Mouse (Mus musculus) myocyte (in vitro differentiated cells): Measurements from ENCODE around the gene Kcnd2. TPM values are rescaled to one million over a fixed set of nuclear protein-coding genes. Genes with fewer than 3 reads are reported as not detected.

ENCODE experiments used
- H3K27me3 ChIP-seq: one replicate; pipeline ENCODE4 v1.6.1; 2011; ENCODE audit not compliant: control insufficient read depth, insufficient read depth, insufficient read length
- H3K36me3 ChIP-seq: one replicate; pipeline ENCODE4 v1.6.1; 2011; ENCODE audit not compliant: control insufficient read depth, insufficient read depth
- H3K4me2 ChIP-seq: one replicate; pipeline ENCODE4 v1.6.1; 2011; ENCODE audit warnings: low read depth, control low read depth
- H3K4me3 ChIP-seq: one replicate; pipeline ENCODE4 v1.5.1; 2011; ENCODE audit warnings: mild to moderate bottlenecking, control low read depth, moderate library complexity
- H3K79me2 ChIP-seq: one replicate; pipeline ENCODE4 v1.6.1; 2011; ENCODE audit not compliant: control insufficient read depth, insufficient read depth
- H3ac ChIP-seq: one replicate; pipeline ENCODE4 v1.6.1; 2011; ENCODE audit not compliant: control insufficient read depth, insufficient read length
- CEBPB ChIP-seq: IDR thresholded peaks from 2 replicates; pipeline ENCODE4 v1.6.1; 2011; ENCODE audit warnings: mild to moderate bottlenecking, moderate library complexity; ENCODE audit not compliant: poor library complexity, insufficient read depth, severe bottlenecking
- E2F4 ChIP-seq: IDR thresholded peaks from one replicate; pipeline ENCODE4 v1.6.1; 2011; ENCODE audit warnings: mild to moderate bottlenecking, control low read depth, moderate library complexity; ENCODE audit not compliant: insufficient read depth
- MAX ChIP-seq: IDR thresholded peaks from one replicate; pipeline ENCODE4 v1.6.1; 2011; ENCODE audit warnings: low read depth, mild to moderate bottlenecking, control low read depth
- MYOD1 ChIP-seq, 3 experiments: IDR thresholded peaks; one replicate each; pipeline ENCODE4 v1.6.1; 2011; ENCODE audit warnings: control low read depth in 2 of 3, low read depth in 2 of 3, mild to moderate bottlenecking in 2 of 3, moderate library complexity in 1 of 3; ENCODE audit not compliant: insufficient read length in 2 of 3, control insufficient read depth in 1 of 3
- MYOG ChIP-seq, 3 experiments: IDR thresholded peaks; one replicate each; pipeline ENCODE4 v1.6.1; 2011; ENCODE audit warnings: control low read depth in 2 of 3, low read depth in 2 of 3, mild to moderate bottlenecking in 2 of 3; ENCODE audit not compliant: insufficient read length in 2 of 3, control insufficient read depth in 1 of 3, insufficient read depth in 1 of 3
- POLR2A ChIP-seq: IDR thresholded peaks from one replicate; pipeline ENCODE4 v1.6.1; 2011; ENCODE audit warnings: low read depth, mild to moderate bottlenecking, control low read depth, moderate library complexity; ENCODE audit not compliant: insufficient read length
- POLR2AphosphoS2 ChIP-seq: IDR thresholded peaks from one replicate; pipeline ENCODE4 v1.6.1; 2011; ENCODE audit warnings: low read depth, control low read depth; ENCODE audit not compliant: insufficient read length
- REST ChIP-seq: IDR thresholded peaks from one replicate; pipeline ENCODE4 v1.6.1; 2011; ENCODE audit warnings: mild to moderate bottlenecking, control low read depth, moderate library complexity; ENCODE audit not compliant: insufficient read depth, insufficient read length
- SRF ChIP-seq: IDR thresholded peaks from one replicate; pipeline ENCODE4 v1.6.1; 2011; ENCODE audit warnings: low read depth; ENCODE audit not compliant: control insufficient read depth, insufficient read length
- TCF12 ChIP-seq: IDR thresholded peaks from one replicate; pipeline ENCODE4 v1.6.1; 2011; ENCODE audit warnings: mild to moderate bottlenecking, control low read depth; ENCODE audit not compliant: poor library complexity, insufficient read depth, severe bottlenecking
- TCF3 ChIP-seq: IDR thresholded peaks from one replicate; pipeline ENCODE4 v1.6.1; 2011; ENCODE audit warnings: low read depth, control low read depth; ENCODE audit not compliant: insufficient read length
- USF1 ChIP-seq: IDR thresholded peaks from one replicate; pipeline ENCODE4 v1.6.1; 2011; ENCODE audit warnings: low read depth, mild to moderate bottlenecking, control low read depth, moderate library complexity
- polyA plus RNA-seq: library from polyadenylated mRNA; unstranded; fragments of >200 nt; fragmentation: generic; extraction: Trizol; gene quantifications from one replicate; pipeline ENCODE4 v1.2.1, GENCODE M21; 2012; ENCODE audit warnings: missing spikeins

Gene Kcnd2
- polyA plus RNA-seq, 1 experiment, result not detected

DNA sequence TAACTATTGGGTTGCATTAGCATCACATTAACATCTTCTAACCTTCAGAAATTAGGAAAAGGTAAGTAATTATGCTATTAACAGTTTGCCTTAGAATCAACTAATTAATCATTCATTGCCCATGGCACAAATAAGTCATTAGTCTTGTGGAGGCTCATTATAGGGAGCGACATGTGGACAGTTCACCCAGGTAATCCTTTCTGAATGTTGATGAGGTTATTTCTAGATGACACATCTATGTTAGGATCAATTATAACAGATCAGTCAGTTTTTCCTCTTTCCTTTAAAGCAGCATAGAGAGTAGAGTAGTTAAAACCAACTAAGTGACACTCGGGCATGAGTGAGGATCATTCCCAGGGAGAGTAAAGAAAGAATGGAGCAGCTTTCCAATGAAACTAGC is 267.4 kb downstream of the Kcnd2 start:
- Histone ChIP-seq H3ac (no peak overlapping the region), H3K4me3 (no peak overlapping the region), H3K4me2 (no peak overlapping the region), H3K79me2 (no peaks in the 10 kb centered on the region), H3K27me3 (no peaks in the 10 kb centered on the region), H3K36me3 (no peaks in the 10 kb centered on the region)
- no peak for TF ChIP-seq E2F4

DNA sequence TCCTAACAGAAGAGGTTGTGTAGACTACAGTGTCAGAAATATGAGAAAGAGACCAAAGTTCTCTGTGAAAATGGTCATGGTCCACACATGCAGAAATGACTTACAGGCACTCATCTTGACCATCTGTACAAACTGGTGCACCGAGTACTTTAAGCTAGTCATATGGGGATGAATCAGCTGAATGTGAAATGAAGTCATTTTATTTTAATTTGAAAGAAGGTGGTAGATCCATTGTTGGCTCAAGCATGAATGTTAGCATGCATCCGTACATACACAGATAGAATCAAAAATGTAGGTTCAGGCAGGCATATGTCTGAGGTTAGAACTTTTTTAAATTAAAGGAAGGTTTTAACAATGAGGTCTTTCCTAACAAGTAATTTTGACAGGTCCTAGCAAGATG is 273.2 kb downstream of the Kcnd2 start:
- Histone ChIP-seq H3K79me2 (no peaks in the 10 kb centered on the region), H3K4me2 (no peak overlapping the region), H3K27me3 (no peaks in the 10 kb centered on the region), H3K4me3 (no peak overlapping the region), H3K36me3 (no peaks in the 10 kb centered on the region), H3ac (no peak overlapping the region)
- TF ChIP-seq MYOG (IDR thresholded peaks at IDR 0.05; ENCODE audit: control insufficient read depth in 1 of 3, insufficient read depth in 1 of 3, insufficient read length in 2 of 3, low read depth in 2 of 3) (no peak), POLR2AphosphoS2 (no peak)

DNA sequence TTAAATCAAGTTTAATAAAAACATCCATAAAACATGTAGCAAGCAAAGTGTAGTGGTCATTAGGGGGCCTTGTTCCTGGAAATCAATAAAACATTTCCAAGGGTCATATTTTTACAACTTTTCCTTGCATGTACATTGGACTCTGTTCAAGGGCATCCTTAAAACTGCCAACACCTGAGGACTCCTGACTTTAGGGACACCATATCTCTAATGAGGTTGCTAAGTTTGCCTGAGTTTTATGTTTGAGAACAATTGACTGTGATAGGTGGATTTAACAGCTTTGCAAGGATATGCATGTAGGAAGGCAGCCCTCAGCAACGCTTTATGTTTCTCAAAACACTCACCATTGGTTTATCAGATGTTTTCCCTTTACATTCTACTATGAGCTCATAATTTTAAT is 287.6 kb downstream of the Kcnd2 start:
- H3K4me3 ChIP-seq, result no peak overlapping the region
- H3K36me3 ChIP-seq, result no peaks in the 10 kb centered on the region
- H3K79me2 ChIP-seq, result no peaks in the 10 kb centered on the region
- H3K4me2 ChIP-seq, result no peak overlapping the region
- H3ac ChIP-seq, result no peak overlapping the region
- no peaks in the 10 kb centered on the region for H3K27me3 ChIP-seq
- no peak for TF ChIP-seq TCF3
- no peak for TF ChIP-seq E2F4
- no peak for TF ChIP-seq POLR2A
- TF ChIP-seq TCF12, result no peak
- no peak for TF ChIP-seq MYOG (IDR thresholded peaks at IDR 0.05; ENCODE audit: control insufficient read depth in 1 of 3, insufficient read depth in 1 of 3, insufficient read length in 2 of 3, low read depth in 2 of 3)
- TF ChIP-seq SRF, result no peak
- TF ChIP-seq MYOD1 (IDR thresholded peaks at IDR 0.05; ENCODE audit: control insufficient read depth in 1 of 3, insufficient read length in 2 of 3, low read depth in 2 of 3), result no peak
- no peak for TF ChIP-seq USF1
- no peak for TF ChIP-seq REST
- no peak for TF ChIP-seq CEBPB
- TF ChIP-seq POLR2AphosphoS2, result no peak
- TF ChIP-seq MAX, result no peak

DNA sequence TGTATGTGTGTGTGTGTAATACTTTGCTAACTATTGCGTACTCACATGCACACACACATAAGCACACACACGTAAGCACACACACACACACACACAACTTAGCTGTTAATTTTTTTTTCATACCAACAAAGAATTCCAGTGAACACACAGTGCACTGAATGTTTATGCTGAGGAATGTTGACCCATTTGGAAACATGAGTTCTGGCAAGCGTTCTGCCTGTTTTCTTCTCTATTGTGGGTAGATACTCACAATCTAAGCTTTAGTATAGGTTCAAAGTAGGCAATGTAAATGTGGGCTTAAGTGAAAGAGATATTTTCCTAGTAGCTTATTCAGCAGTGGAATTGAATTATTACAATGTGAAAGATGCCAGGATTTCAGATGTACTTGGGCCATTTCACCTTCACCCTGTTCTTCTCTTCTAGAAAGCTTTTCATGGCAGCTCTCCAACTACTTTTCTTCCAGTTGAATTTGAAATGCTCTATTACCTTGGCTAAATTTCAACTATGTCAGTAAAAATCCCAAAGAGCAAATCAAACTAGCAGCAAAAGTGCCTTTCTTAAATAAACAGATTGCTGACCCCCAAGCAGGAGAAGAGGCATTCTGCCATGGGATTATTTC is 295.4 kb downstream of the Kcnd2 start:
- TF ChIP-seq E2F4 (no peak), MAX (no peak), USF1 (no peak), TCF3 (no peak), SRF (no peak), MYOD1 (IDR thresholded peaks at IDR 0.05; ENCODE audit: control insufficient read depth in 1 of 3, insufficient read length in 2 of 3, low read depth in 2 of 3) (no peak), REST (no peak), MYOG (IDR thresholded peaks at IDR 0.05; ENCODE audit: control insufficient read depth in 1 of 3, insufficient read depth in 1 of 3, insufficient read length in 2 of 3, low read depth in 2 of 3) (no peak), POLR2A (no peak), CEBPB (no peak), POLR2AphosphoS2 (no peak), TCF12 (no peak)

DNA sequence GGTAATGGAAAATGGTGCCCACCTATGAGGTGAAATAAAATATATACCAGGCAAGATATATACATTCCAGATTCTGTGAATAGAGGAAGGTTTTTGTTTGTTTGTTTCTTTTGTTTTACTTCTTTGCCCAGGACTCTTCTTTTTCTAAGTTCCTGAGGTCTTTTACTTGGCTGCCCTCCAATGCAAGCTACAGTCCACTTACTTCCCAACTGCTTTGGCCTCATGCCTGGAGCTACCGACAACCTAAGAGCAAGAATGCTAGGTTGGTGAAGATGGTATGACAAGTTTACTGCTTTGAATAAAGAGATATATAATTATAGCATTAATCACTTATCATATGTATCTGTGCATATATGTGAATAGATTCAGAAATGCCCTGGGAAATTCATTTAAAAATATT is 305.0 kb downstream of the Kcnd2 start:
- H3K4me3 ChIP-seq, result no peak overlapping the region

More for the DNA sequence above, 295.4 kb downstream of the Kcnd2 start:
- Histone ChIP-seq H3K27me3 (no peaks in the 10 kb centered on the region), H3K79me2 (no peaks in the 10 kb centered on the region), H3K4me2 (no peak overlapping the region), H3K36me3 (no peaks in the 10 kb centered on the region), H3ac (no peak overlapping the region), H3K4me3 (no peak overlapping the region)

More for the DNA sequence above, 305.0 kb downstream of the Kcnd2 start:
- H3ac ChIP-seq, result no peak overlapping the region
- H3K27me3 ChIP-seq, result no peaks in the 10 kb centered on the region
- H3K79me2 ChIP-seq, result no peaks in the 10 kb centered on the region
- no peaks in the 10 kb centered on the region for H3K36me3 ChIP-seq
- H3K4me2 ChIP-seq, result no peak overlapping the region
- TF ChIP-seq MAX, result no peak
- TF ChIP-seq SRF, result no peak
- no peak for TF ChIP-seq MYOD1 (IDR thresholded peaks at IDR 0.05; ENCODE audit: control insufficient read depth in 1 of 3, insufficient read length in 2 of 3, low read depth in 2 of 3)
- no peak for TF ChIP-seq POLR2AphosphoS2
- no peak for TF ChIP-seq MYOG (IDR thresholded peaks at IDR 0.05; ENCODE audit: control insufficient read depth in 1 of 3, insufficient read depth in 1 of 3, insufficient read length in 2 of 3, low read depth in 2 of 3)
- no peak for TF ChIP-seq CEBPB
- TF ChIP-seq TCF3, result no peak
- TF ChIP-seq USF1, result no peak
- no peak for TF ChIP-seq POLR2A
- no peak for TF ChIP-seq TCF12
- TF ChIP-seq REST, result no peak
- TF ChIP-seq E2F4, result no peak
